Mouse (Mus musculus) ES-E14 (cell line): ENCODE measurements around the gene Lag3.

Experiments
- HCFC1 ChIP-seq: IDR thresholded peaks from 2 replicates; pipeline ENCODE4 v1.6.1; 2012; ENCODE audit warnings: low read length, inconsistent platforms, borderline replicate concordance; ENCODE audit not compliant: insufficient read depth
- MAFK ChIP-seq: IDR thresholded peaks from 2 replicates; pipeline ENCODE4 v1.6.1; 2014; ENCODE audit warnings: mild to moderate bottlenecking, low read depth, low read length, inconsistent platforms; ENCODE audit not compliant: insufficient read depth
- ZC3H11A ChIP-seq: IDR thresholded peaks from 2 replicates; pipeline ENCODE4 v1.6.1; 2012; ENCODE audit warnings: low read depth, mild to moderate bottlenecking, inconsistent platforms, low read length, borderline replicate concordance
- ZNF384 ChIP-seq: IDR thresholded peaks from 2 replicates; pipeline ENCODE4 v1.6.1; 2012; ENCODE audit warnings: low read depth, low read length, inconsistent platforms

- no peak for TF ChIP-seq ZNF384
- no peak for TF ChIP-seq MAFK
- no peak for TF ChIP-seq HCFC1
- TF ChIP-seq ZC3H11A, result no peak
Observed at GRCm38 (mm10) chr6:124920318-124921085, 9.0 kb upstream of the Lag3 start.
